Mouse (Mus musculus) lung, postnatal 36 days (tissue): ENCODE results near the gene 4931428F04Rik.

Experiments used
- DNase-seq: peaks from one replicate; pipeline ENCODE4 v3.0.0; 2022; ENCODE audit warnings: mixed read lengths

The 4931428F04Rik gene

DNA sequence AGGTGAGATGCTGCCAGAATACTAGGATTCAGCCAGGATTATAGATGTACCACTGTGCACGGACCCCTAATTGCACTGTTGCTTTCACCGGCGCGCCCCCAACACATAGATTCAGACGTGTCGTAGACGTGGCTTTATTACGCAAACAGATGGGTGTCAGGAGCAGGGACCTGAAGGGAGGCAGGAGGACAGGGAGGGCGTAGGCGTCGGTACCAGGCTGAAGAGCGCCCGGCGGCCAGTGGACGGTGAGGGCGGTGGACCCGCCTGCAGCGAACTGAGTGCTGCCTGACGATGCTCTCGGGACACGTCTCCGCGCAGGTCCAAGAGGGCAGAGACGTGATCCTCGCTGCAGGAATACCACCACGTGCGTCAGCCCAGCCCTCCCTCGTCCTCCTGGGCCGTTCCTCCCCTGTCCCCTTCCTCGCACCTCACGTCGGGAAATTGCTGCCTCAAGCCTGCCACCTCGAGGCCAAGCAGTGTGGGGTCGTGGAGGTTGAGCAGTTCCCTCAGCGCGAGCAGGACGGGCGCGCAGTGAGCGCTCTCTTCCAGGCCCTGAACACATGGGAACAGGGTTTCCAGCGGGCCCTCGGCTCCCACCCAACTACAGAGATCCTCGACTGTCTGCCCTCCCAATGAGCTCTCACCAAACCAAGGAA is at the start of gene 4931428F04Rik:
TSS of gene 4931428F04Rik (minus strand) at position 60 of the 656 bp plus-strand sequence.
- DNase-seq = peak; percentile 44

DNA sequence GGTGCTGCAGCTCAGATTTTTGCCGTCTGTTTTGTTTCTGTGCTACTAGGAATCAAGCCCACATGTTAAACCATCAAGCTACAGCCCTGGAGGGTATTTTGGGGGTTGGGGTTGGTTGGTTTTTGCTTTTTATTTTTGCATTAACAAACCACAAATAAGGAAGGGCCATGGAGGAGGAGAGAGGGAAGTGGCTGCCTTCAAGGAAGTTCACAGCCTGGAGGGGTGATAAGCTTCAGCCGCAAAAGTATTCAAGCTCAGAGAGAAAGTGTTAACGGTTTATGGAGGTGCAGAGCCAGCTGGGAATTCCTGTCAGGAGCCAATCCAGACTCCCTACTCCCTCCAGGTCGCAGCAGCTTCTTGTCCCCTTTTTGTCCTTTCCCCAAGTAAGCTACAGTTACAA is 49.3 kb upstream of the 4931428F04Rik start:
- no peak for DNase-seq

DNA sequence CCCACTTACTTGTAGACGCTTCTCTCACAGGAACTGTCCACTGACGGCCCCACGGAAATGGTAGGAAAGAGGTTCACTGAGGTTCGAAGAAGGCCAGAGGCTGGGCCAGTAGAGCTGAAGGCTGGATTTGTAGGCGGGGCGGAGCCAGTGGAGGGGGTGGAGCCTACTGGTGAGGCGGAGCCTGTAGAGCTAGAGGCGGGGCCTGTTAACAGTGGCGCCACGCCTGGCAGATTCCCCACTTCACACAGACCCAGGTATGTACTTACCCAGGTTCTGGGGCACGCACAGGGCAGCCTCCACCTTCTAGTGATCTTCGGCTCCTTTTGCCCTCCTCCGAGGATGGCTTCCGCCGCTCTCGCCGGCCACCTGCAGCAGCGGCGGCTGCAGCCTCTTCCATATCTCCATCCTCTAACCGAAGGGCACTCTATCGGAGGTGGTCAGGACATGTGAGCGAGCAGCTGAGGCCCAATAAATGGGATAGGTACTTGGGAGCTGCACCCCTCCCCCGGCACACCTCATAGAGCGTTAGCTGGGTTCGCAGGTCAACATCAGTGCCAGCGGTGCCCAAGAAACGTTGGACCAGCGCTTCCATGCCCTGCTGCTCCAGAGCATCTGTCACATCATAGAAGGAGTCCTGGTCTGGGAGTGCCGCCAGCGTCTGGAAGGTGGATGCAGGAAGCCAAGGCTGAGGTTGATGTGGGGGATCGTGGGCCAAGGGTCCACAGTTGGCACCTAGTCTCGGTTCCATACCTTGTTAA is 46.9 kb upstream of the 4931428F04Rik start:
- DNase-seq = no peak

DNA sequence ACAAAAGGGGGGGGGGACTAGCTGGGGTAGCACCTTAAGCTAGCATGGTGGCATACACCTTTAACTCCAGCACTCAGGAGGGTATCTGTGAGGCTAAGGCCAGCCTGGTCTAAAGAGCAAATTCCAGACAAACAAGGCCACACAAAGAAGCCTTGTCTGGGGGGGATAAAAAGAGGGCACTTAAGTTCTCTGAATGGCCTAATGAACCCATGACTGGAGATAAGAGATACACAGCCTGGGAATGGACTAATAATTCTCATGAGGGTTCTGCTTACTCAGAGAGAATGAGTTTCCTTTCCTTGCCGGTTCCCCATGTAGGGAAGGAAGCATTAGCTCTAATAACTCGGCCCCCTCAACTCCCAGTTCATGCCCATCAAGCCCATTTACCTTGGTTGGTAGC is 42.9 kb upstream of the 4931428F04Rik start:
- no peak for DNase-seq

DNA sequence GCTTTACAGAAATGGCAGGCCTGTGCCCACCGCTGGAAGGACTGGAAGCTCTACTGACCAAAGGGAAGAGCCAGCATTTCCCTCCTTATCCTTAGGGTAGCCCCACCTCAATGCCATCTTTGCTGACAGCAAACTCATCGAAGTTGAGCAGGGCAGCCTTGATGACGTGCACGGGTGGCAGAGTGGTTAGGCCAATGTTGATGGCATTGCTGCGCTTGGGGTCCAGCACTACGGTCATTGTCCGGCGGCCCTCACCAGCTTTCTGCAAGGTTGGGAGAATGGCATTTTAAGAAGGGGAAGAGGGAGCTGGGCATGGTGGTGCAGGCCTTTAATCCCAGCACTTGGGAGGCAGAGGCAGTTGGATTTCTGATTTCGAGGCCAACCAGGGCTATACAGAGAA is 42.3 kb upstream of the 4931428F04Rik start:
- no peak for DNase-seq

DNA sequence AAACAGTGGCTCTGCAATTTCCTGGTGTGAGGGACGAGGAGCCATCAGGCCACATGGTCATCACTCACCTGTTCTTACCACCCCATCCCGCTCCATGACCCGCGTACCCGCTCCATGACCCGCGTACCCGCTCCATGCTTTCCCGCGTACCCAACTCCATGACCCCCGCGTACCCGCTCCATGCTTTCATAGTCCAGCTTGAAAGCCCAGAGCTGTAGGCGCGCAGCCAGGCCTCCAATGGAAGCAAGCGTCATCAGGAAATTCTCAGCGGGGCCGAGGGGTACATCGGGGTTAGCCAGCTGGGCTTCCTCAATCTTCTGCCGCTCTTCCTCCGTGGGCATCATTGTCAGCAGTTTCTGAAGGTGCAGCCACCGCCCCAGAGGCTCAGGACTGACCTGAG is 41.8 kb upstream of the 4931428F04Rik start:
- DNase-seq = no peak

DNA sequence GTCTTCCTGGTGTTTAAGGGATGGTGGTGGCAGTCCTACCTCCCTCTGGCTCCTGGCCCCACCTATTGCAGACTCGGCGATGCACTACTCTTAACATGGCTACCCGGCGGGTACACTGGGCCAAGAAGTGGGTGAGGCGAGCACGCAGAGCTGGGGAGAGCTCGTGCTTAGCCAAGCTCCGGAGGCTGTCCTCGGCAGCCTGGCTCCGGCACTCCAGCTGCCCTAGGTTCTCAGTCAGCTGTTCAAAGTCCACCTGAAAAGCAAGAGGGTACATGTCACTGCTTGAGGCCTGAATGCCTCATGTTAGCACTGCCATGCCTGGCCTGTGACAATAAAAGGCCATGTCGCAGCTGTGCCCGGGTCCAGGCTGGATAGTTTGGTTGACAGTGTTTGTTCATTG is 40.7 kb upstream of the 4931428F04Rik start:
- DNase-seq = no peak

DNA sequence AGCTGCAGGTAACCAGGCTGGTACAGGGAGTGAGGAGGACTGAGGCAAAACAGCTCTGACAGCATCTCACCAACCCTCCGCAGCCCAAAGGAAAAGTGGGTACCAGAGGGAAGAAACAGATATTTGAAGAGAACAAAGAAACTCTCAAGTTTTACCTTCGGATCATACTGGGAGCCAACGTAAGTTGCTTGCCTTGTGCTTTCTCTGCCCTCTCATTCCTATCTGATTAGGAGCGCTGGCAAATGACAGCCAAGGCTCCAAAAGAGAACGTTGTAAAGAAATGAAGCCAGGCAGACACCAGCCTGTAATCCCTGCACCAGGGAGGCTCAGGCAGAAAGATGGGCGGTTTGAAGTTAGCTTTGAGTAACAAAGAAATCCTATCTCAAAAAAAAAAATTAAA is 37.3 kb upstream of the 4931428F04Rik start:
- DNase-seq = no peak

DNA sequence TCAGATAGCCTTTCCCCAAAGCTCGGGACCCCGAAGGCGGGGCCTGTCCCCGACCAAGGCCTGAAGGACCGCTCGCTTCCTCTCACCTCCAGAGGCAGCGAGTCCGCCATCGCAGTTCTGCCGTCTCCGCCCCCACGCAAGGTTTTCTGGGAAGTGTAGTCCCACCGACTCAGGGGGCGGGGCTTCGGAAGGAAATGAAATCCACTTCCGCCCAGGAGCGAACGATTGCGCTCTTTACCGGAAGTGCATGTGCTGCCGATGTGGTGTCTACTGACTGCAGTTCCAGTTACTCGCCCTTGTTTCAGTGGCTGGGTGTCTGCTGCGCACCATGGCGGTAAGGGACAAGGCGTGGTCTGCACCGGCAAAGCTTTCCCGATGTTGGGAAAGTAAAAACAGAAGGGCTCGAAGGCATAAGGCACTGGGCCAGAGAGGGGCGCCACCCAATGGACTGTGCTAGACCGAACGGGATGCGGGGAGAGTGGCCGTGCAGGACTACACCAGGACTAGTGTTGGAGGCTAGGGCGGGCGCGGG is 36.5 kb upstream of the 4931428F04Rik start, which contains the start of the genes Lrrc29 and Tmem208:
TSS of gene Lrrc29 (minus strand) at position 138 of the 532 bp plus-strand sequence.
TSS of gene Tmem208 (plus strand) at position 214 of the 532 bp plus-strand sequence.
- DNase-seq = peak; percentile 98

DNA sequence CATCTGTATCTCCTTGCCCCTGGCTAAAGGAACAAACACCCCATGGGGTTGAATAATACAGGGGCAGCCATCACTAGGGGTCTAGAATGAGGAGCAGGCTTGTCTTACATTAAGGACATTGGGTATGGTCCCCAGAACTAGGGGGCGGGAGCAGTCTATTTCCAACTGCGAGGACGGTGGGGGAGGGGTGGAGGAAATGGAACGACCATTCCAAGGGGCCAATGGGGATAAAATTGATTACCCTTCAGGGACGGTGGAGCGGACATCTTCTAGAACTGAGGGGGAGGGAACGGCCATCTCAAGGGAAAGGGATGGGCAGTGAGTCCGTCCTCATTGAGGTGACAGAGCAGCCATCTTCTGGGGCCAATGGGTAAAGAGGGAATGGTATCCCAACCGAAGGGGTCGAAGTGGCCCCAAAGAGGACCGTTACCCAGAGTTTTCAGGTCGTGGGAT is 36.0 kb upstream of the 4931428F04Rik start:
- DNase-seq = no peak

DNA sequence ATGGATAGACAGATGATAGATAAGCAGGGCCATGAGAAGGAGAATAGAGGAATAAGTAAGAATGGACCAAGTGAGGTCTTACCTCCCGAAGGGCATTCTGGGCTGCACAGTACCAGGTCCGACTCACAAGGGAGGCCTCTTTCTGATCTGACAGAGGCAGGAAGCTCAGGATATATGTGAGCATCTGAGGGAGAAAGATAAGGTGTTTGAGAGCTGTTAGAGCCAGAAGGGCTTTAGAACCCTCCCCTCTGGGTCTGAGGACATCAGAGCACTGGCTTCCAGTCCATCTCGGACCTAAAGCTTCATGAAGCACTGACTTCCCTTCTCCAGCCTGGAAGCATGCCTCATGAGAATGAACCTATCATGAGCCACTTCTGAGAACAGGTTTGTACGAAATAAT is 33.5 kb upstream of the 4931428F04Rik start:
- no peak for DNase-seq

DNA sequence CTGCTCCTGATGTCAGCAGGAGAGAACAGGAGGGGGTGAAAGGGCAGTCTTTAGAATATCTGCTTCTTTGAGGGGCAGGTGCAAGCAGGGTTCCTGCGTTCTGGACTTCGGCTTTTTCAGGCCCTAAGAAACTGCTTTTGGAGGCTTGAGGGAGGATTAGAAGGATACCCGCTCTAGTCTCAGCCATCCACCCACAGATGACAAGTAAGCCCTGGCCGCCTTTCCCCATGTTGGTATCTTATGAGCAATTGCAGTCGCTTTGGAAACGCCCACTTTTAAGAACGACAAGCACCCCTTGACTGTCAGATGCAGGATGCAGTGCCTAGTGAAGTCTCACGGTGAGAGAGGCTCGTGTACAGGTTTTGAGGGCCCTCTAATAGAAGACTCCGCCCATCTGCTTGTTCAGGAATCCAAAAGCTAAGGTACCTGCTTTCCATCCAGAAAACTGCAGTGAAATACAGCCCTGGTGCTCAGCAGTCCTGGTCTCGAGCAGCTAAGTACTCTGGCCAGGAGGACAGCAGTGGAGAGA is 29.1 kb upstream of the 4931428F04Rik start:
- DNase-seq = peak; percentile 78

DNA sequence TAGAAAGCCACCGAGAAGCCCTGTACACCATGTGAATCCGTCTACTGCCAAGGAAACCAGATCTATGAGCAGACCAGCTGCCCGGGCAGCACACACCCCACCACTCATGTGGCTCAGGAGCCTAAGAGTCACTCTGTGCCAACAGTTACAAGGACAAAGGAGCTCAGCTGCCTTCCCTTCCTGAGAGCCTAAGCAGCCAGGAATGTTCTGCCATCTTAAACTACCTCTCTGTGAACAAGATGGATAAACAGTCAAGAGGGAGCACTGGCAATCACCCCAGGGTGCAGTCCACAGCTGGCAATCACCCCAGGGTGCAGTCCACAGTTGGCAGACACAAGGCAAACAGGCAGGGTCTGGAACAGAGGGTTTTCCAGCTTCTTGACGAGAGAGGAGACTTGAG is 28.3 kb upstream of the 4931428F04Rik start:
- peak; percentile 87 for DNase-seq

DNA sequence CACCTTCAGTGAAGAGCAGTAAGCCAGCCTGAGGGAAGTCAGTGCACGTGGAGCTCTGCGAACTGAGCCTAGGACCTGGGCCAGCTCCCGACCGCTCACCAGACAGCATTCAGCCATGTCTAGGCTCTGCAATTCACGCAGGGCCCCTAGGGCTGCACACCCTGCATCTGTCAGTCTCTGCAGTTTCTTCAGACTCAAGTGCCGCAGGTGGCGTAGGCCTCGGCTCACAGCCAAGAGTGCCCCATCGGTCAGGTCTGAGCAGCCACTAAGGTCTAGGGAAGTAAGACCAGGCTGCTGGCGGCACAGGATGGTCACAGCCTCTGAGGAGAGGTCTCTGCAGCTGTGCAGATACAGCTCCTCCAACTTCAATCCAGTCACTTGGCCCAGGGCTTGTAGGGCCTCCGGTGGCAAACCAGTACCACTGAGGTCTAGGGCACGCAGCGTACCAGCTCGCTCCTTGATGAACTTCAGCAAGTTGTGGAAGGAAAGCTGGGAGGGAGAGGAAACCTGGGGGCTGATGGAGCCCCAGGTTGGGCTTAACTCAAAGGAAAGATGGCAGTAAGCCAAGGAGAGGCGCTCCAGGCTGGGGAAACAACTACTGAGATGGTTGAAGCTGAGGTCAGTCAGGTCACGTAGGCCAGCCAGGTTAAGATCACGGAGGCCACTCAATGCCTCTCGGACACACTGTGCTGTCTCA is 25.6 kb upstream of the 4931428F04Rik start:
- DNase-seq = peak; percentile 43

DNA sequence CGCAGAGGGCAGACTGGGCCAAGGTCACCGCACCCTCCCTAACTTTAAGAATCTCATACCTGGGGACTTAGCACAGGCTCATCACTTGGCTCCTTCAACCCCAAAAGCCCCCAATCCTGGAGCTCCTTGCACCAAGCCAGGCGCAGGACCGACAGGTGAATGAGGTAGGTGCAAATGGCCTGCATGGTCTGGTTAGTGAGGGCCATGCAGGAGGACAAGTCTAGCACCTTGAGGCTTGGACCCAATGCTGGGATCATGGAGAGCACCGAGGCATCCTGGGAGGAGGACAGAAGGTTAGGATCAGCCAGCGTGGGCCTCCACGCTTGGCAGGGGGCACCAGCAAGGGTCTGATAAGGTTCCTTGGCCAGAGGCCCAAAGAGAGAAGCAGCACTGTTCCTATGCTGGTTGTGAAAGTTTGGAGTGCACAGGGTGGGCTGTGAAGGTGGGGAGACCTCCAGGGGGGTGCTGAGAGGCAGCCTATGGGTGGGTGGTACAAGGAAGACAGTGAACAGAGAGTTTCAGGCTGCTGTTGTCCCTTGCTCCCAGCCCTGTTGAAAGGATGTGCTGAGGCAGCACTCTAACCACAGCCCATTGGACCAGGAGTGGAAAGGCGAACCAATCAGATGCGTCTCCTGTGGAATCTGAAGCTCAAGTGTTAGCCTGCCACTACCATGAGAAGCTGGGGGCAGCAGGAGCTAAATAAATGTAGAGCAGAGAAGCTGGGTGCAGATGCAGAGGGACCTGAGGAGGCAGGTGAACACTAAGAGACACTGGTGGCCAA is 24.1 kb upstream of the 4931428F04Rik start:
- no peak for DNase-seq

DNA sequence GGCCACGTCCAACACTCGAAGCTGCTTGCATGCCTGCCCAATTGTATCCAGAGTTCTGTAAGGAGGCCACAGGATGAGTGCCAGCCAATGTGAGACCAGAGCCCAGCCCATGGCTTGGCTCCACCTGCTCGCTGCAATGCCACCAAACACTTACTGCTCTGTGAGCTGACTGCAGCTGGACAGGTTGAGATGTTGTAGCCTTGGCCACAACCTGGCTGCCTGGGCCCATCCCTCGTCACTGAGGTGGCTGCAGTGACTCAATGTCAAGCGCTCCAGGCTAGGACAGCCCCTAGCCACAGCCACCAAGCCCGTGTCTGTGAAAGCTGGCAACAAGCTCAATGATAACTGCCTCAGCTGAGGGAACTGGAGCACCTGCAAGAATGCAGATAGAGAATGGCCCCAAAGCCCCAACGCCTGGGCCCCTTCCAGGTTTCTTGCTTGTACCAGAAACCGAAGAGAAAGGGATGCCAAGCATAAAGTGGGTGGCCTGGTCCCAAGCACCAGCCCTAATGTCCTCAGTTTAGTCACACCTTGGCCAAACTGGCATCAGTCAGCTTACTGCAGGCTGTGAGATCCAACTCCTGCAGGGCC is 23.3 kb upstream of the 4931428F04Rik start:
- no peak for DNase-seq

DNA sequence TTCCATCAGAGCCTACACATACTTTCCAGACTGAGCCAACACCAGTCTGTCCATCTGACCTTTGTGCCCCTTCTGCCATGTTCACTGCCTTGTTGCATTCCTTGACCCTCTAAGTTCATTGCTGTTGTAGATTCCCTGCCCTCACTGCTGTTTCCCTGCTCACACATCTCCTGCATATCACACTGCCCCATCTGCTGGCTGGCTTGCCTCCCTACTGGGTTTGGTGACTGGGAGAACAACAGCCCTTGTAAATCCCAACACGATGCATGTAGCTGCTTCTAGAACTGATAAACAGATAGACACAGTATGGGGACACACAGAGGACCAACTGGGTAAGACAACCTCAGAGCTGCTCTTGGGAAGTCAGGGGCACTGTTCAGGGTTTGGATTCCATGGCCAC is 22.1 kb upstream of the 4931428F04Rik start:
- no peak for DNase-seq

DNA sequence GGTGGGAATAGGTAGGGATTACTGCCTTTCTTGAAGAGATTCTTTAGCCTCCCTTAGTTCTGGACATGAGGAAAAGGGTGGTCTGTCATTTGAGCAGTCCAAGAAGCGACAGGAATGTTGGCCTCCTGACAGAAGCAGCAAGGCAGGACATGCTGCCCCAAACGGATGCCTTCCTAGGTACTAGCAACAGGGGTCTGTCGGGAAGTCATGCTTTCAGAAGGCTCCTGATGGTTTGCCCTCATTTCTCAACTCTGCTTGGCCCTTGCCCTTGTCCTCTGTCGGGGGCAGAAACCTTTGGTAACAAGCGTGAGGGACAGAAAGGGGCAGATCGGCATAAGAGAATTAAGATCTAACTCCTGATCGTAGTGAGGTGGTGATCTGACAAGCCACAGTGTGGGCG is 20.5 kb upstream of the 4931428F04Rik start:
- no peak for DNase-seq

DNA sequence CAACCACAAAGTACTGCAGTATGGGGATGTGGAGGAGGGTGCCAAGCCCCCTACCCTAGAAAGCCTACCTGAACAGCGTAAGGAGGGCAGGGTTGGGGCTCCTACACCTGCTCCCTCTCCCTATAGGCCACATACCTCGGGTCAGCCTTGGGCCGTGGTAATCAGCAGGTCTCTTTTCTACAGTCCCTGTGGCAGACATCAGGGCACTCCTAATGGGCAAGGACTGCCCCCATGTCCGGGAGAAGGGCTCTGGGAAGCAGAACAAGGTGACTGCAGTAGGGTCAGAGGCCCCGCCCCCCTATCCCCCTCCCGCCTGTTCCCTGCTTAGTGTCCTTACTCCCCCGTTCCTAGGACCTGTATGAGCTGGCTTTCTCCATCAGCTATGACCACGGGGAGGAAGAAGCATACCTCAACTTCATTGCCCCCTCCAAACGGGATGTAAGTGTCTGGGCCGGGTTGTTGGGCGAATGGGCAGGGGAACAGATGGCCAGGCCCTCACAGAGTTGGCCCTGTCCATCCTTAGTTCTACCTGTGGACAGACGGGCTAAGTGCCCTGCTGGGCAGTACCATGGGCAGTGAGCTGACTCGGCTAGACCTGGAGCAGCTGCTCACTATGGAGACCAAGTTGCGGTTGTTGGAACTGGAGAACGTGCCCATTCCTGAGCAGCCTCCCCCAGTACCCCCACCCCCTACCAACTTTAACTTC is 19.6 kb upstream of the 4931428F04Rik start:
- DNase-seq = no peak

DNA sequence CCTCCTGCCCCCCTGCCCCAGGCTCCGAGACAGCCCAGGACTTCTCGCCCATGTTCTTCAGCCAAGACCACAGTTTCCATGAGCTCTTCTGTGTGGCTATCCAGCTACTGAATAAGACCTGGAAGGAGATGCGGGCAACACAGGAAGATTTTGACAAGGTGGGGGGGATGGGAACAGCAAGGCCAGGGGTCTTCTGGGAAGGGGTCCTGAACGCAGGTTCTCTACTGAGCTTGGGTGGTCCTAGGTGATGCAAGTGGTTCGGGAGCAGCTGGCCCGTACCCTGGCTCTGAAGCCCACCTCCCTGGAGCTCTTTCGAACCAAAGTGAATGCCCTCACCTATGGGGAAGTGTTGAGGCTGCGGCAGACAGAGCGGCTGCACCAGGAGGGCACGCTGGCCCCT is 18.8 kb upstream of the 4931428F04Rik start:
- no peak for DNase-seq

DNA sequence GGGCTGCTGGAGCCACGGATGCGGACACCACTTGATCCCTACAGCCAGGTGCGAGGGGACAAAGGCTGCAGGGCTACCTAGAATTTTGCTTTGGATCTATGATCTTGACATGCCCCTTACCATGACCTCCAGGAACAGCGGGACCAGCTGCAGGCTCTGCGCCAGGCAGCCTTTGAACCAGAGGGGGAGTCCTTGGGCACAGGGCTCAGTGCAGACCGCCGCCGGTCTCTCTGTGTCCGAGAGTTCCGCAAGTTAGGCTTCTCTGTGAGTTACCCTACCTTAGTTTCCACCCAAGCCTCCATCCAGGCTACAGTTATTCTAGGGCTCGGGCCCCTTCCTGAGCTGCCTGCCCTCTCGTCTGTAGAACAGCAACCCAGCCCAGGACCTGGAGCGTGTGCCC is 18.0 kb upstream of the 4931428F04Rik start:
- no peak for DNase-seq
